Mouse (Mus musculus): ENCODE measurements around the gene Rnf220. TPM values are rescaled to one million over a fixed set of nuclear protein-coding genes. Genes with fewer than 3 reads are reported as not detected.

The Rnf220 gene
- total and polyA plus RNA-seq, 3 experiments, result 64.4 to 117 (median 86.8) TPM

DNA sequence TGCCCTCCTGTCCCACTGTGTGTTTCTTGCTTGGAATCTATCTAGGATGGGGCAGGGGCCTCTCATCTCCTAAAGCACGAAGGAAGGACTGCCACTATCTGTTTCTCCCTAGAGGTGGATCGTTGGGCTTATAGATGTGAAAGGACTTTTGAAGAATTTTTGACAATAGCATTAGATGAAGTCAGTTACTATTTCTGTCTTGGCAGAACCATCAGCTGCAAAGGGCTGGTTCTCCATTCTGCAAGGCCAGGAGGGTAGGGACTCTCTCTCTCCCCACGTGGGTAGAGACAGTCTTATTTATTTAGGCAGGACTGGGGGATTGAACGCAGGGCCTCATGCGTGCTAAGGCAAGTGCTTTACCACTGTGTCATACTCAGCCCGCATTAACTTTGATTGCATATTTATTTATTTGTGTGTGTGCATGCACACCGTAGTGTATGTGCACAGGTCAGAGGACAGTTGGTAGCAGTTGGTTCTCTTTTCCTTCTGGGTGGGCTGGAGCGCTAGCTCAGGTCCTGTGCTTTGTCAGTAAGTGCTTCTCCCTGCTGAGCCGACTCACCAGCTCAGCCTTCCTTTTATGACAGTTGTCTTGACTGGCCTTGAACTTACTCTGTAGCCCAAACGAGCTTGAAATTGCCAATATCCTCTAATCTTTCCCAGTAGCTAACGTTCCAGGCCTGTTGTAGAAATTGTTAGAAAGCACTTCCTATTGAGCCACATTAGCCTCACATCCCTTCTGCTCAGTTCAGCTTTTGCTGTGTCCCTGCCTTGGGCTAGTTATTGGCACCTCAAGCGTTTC is 243.4 kb downstream of the Rnf220 start:
- Histone ChIP-seq H3K4me1 (ENCODE audit: control insufficient read depth in 1 of 2, insufficient read depth in 2 of 2) (peaks cover 0 to 33% of the 10 kb centered on the region in 2 experiments; a peak in 2 of 4 replicates), H3K9me3 (replicated peaks; ENCODE audit: low read length) (peaks cover 2% of the 10 kb centered on the region), H3K27ac (ENCODE audit: insufficient read depth, low read depth) (no peak overlapping the region), H3K36me3 (replicated peaks in 1 of 2; ENCODE audit: control insufficient read depth in 1 of 2, insufficient read depth in 1 of 2, low read length in 1 of 2) (no peaks in the 10 kb centered on the region), H3K4me2 (ENCODE audit: insufficient read depth, low read depth, poor library complexity, severe bottlenecking) (no peak overlapping the region), H3K27me3 (replicated peaks) (peaks cover 6% of the 10 kb centered on the region), H3K9ac (ENCODE audit: insufficient read depth, low read depth) (no peak overlapping the region), H3K79me2 (replicated peaks; ENCODE audit: control insufficient read depth, extremely low read depth, insufficient read depth, poor library complexity, severe bottlenecking) (no peaks in the 10 kb centered on the region), H3K4me3 (replicated peaks in 1 of 3; ENCODE audit: low read depth in 2 of 3, low read length in 2 of 3, poor library complexity in 1 of 3) (no peak overlapping the region)
- dilution Hi-C loops (cut with MboI; ENCODE audit: extremely low pct_ligation_motif_present, extremely low pct_unique_long_range_greater_than_20kb, low sequenced_read_pairs), result no loop called here
- no peak for TF ChIP-seq TBP (conservative IDR thresholded peaks at IDR 0.05; ENCODE audit: low read depth, low read length)
- TF ChIP-seq NRF1 (IDR thresholded peaks at IDR 0.05; ENCODE audit: low read depth, low read length), result no peak
- TF ChIP-seq ZC3H11A (IDR thresholded peaks at IDR 0.05; ENCODE audit: low read depth, low read length), result no peak
- TF ChIP-seq UBTF (IDR thresholded peaks at IDR 0.05; ENCODE audit: low read depth, low read length), result no peak
- no peak for TF ChIP-seq ZMIZ1 (IDR thresholded peaks at IDR 0.05; ENCODE audit: low read depth, low read length)
- no peak for TF ChIP-seq PAX5 (IDR thresholded peaks at IDR 0.05; ENCODE audit: low read length)
- no peak for TF ChIP-seq CTCF (conservative IDR thresholded peaks at IDR 0.05 in 1 of 2, IDR thresholded peaks at IDR 0.05 in 1 of 2; ENCODE audit: low read depth in 2 of 2, low read length in 2 of 2)
- no peak for TF ChIP-seq NELFE (IDR thresholded peaks at IDR 0.05; ENCODE audit: low read depth, low read length)
- no peak for TF ChIP-seq EP300 (IDR thresholded peaks at IDR 0.05; ENCODE audit: low read length)
- TF ChIP-seq ZKSCAN1 (IDR thresholded peaks at IDR 0.05; ENCODE audit: borderline replicate concordance, low read depth, low read length), result no peak
- no peak for TF ChIP-seq HCFC1 (IDR thresholded peaks at IDR 0.05; ENCODE audit: low read depth, low read length)
- no peak for TF ChIP-seq MAFK (IDR thresholded peaks at IDR 0.05; ENCODE audit: insufficient replicate concordance, low read length)
- TF ChIP-seq ETS1 (conservative IDR thresholded peaks at IDR 0.05; ENCODE audit: low read depth, low read length), result 0 out of 2 replicates have a peak, but pooled peaks have one; percentile 9
- TF ChIP-seq E2F4 (IDR thresholded peaks at IDR 0.05; ENCODE audit: insufficient replicate concordance, low read depth, low read length), result no peak
- no peak for TF ChIP-seq BHLHE40 (IDR thresholded peaks at IDR 0.05; ENCODE audit: low read depth, low read length)
- no peak for TF ChIP-seq KAT2A (IDR thresholded peaks at IDR 0.05; ENCODE audit: insufficient replicate concordance, low read length)
- no peak for TF ChIP-seq MYC (IDR thresholded peaks at IDR 0.05; ENCODE audit: low read depth, low read length)
- TF ChIP-seq ELF1 (IDR thresholded peaks at IDR 0.05; ENCODE audit: low read depth, low read length), result no peak
- TF ChIP-seq MEF2A (IDR thresholded peaks at IDR 0.05; ENCODE audit: borderline replicate concordance, low read depth, low read length), result peak; percentile 91
- no peak for TF ChIP-seq CHD1 (IDR thresholded peaks at IDR 0.05; ENCODE audit: low read depth, low read length)
- TF ChIP-seq RCOR1 (conservative IDR thresholded peaks at IDR 0.05; ENCODE audit: low read depth, low read length), result no peak
- TF ChIP-seq GABPA (IDR thresholded peaks at IDR 0.05; ENCODE audit: insufficient replicate concordance, low read depth, low read length), result no peak
- no peak for TF ChIP-seq RAD21 (IDR thresholded peaks at IDR 0.05; ENCODE audit: low read depth, low read length)
- TF ChIP-seq JUND (conservative IDR thresholded peaks at IDR 0.05; ENCODE audit: low read depth, low read length), result no peak; the same call in 1 of the 2 replicates
- TF ChIP-seq JUN (IDR thresholded peaks at IDR 0.05; ENCODE audit: insufficient read depth, low read depth, low read length), result peak; percentile 47; the same call in 1 of the 2 replicates
- no peak for TF ChIP-seq ZNF384 (IDR thresholded peaks at IDR 0.05; ENCODE audit: low read depth, low read length)
- no peak for TF ChIP-seq MXI1 (IDR thresholded peaks at IDR 0.05; ENCODE audit: low read depth, low read length)
- in situ Hi-C loops (cut with MboI; ENCODE audit: low pct_ligation_motif_present, low pct_unique_long_range_greater_than_20kb, low sequenced_read_pairs), result no loop called here
- peak; percentile 38 for DNase-seq (ENCODE audit: extremely low read depth)

All from CH12.LX (cell line).